Mouse (Mus musculus): ENCODE results near the gene Ppp1r16b.

DNA sequence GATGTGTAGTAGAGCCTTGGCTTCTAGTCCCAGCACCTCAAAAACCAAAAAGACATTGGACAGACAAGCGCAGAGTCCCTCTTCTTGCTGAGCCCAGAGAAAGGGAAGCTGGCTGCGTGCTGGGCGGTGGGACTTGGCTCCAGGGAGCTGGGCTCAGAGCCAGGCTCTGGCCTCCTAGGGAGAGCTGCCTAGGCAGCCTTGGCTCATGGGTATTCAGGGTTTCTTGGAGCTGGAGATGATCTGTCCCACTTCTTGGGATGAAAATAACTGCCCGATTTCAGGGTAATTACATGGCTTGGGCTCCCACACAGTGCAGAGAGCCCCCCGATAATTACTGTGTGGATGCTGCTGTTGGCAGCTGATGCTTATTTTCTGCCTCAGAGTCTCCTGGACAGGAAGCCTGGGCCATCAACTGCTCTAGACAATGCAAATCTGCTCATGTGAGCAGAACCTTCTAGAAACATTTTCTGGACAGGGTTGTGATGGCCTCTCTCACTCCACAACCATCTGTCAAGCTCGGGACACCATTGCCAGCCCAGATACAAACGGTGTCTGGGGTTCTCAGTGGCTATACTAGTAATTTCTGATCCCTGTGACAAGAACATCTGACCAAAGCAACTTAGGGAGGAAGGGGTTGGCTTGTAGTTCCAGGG is 69.4 kb downstream of the Ppp1r16b start:
- TF ChIP-seq TCF12 (IDR thresholded peaks at IDR 0.05; ENCODE audit: low read depth, low read length) (no peak), CTCF (IDR thresholded peaks at IDR 0.05 in 2 of 3, conservative IDR thresholded peaks at IDR 0.05 in 1 of 3; ENCODE audit: control insufficient read depth in 1 of 3, insufficient read depth in 1 of 3, low read depth in 2 of 3, low read length in 3 of 3, poor library complexity in 1 of 3, severe bottlenecking in 1 of 3) (no peak)
